Mouse (Mus musculus) erythroblast, embryonic 14.5 days (primary cell): Measurements from ENCODE around the gene Map3k3. TPM values are rescaled to one million over a fixed set of nuclear protein-coding genes. Genes with fewer than 3 reads are reported as not detected.
A peak's percentile ranks its signal among the peaks of the same experiment; 100 is the strongest.
"Not testable (repeated sequence)": the region's sequence is repeated elsewhere in the genome, so short reads cannot be mapped to it uniquely, and the experiment has no call there.

Experiments
- H3K27me3 ChIP-seq: 2 replicates; pipeline ENCODE4 v1.6.1; 2012; ENCODE audit warnings: inconsistent platforms; ENCODE audit not compliant: control insufficient read depth
- H3K36me3 ChIP-seq: 2 replicates; pipeline ENCODE4 v1.6.1; 2012; ENCODE audit warnings: mild to moderate bottlenecking, inconsistent platforms; ENCODE audit not compliant: control insufficient read depth
- H3K4me1 ChIP-seq: 2 replicates; pipeline ENCODE4 v1.6.1; 2012; ENCODE audit warnings: inconsistent platforms; ENCODE audit not compliant: control insufficient read depth
- H3K4me3 ChIP-seq: replicated peaks from 2 replicates; pipeline ENCODE3; 2012; ENCODE audit warnings: moderate library complexity, mild to moderate bottlenecking, inconsistent platforms
- H3K9me3 ChIP-seq: 2 replicates; pipeline ENCODE4 v1.6.1; 2012; ENCODE audit warnings: low read length, inconsistent platforms, mixed read lengths; ENCODE audit not compliant: control insufficient read depth
- GATA1 ChIP-seq: IDR thresholded peaks from 2 replicates; pipeline ENCODE4 v1.6.1; 2012; ENCODE audit warnings: low read length, inconsistent platforms, mixed read lengths
- TAL1 ChIP-seq: IDR thresholded peaks from 3 replicates; pipeline ENCODE4 v1.6.1; 2012; ENCODE audit warnings: low read length, inconsistent platforms, mixed read lengths
- polyA plus RNA-seq: library from polyadenylated mRNA; stranded (reverse); fragments of >175 nt; gene quantifications from 2 replicates; pipeline ENCODE4 v1.2.3, GENCODE M21; 2012

The Map3k3 gene
- polyA plus RNA-seq, 1 experiment: 0.05 TPM

GRCm38 (mm10) chr11:106194155-106194541, 109.7 kb downstream of the Map3k3 start:
- H3K4me1 ChIP-seq: peaks cover 50% of the 10 kb centered on the region
- H3K36me3 ChIP-seq: peaks cover 30% of the 10 kb centered on the region
- H3K9me3 ChIP-seq: no peaks in the 10 kb centered on the region
- peak overlapping the region; percentile 84 for H3K4me3 ChIP-seq
- TF ChIP-seq TAL1 (no peak), GATA1 (no peak)
- no peaks in the 10 kb centered on the region for H3K27me3 ChIP-seq

- peaks cover 35% of the 10 kb centered on the region for H3K36me3 ChIP-seq
Observed at GRCm38 (mm10) chr11:106194891-106195290, 110.5 kb downstream of the Map3k3 start.

GRCm38 (mm10) chr11:106195341-106195740, 110.9 kb downstream of the Map3k3 start:
- Histone ChIP-seq H3K4me3 (no peak overlapping the region), H3K4me1 (peaks cover 49% of the 10 kb centered on the region), H3K36me3 (peaks cover 39% of the 10 kb centered on the region), H3K27me3 (no peaks in the 10 kb centered on the region), H3K9me3 (no peaks in the 10 kb centered on the region)
- TF ChIP-seq TAL1: no peak

More at GRCm38 (mm10) chr11:106194891-106195290, 110.5 kb downstream of the Map3k3 start:
- no peak for TF ChIP-seq TAL1
- TF ChIP-seq GATA1: no peak
- no peak overlapping the region for H3K4me3 ChIP-seq
- no peaks in the 10 kb centered on the region for H3K27me3 ChIP-seq
- peaks cover 50% of the 10 kb centered on the region for H3K4me1 ChIP-seq
- H3K9me3 ChIP-seq: no peaks in the 10 kb centered on the region

- no peaks in the 10 kb centered on the region for H3K27me3 ChIP-seq
- peaks cover 41% of the 10 kb centered on the region for H3K4me1 ChIP-seq
- TF ChIP-seq TAL1 (no peak), GATA1 (no peak)
- no peaks in the 10 kb centered on the region for H3K9me3 ChIP-seq
- no peak overlapping the region for H3K4me3 ChIP-seq
- H3K36me3 ChIP-seq: peaks cover 66% of the 10 kb centered on the region
Observed at GRCm38 (mm10) chr11:106198277-106198676, 113.9 kb downstream of the Map3k3 start.

- not testable (repeated sequence) for H3K9me3 ChIP-seq, H3K27me3 ChIP-seq, H3K4me3 ChIP-seq
- peaks cover 83% of the 10 kb centered on the region for H3K36me3 ChIP-seq
- peaks cover 28% of the 10 kb centered on the region for H3K4me1 ChIP-seq
Observed at GRCm38 (mm10) chr11:106199997-106200396, 115.6 kb downstream of the Map3k3 start.

- Histone ChIP-seq H3K27me3 (no peaks in the 10 kb centered on the region), H3K9me3 (no peaks in the 10 kb centered on the region), H3K36me3 (peaks cover 90% of the 10 kb centered on the region), H3K4me3 (no peak overlapping the region), H3K4me1 (peaks cover 25% of the 10 kb centered on the region)
- TF ChIP-seq TAL1: no peak
- no peak for TF ChIP-seq GATA1
Observed at GRCm38 (mm10) chr11:106200756-106201155, 116.3 kb downstream of the Map3k3 start.

GRCm38 (mm10) chr11:106201337-106202122, 117.1 kb downstream of the Map3k3 start:
- Histone ChIP-seq H3K9me3 (no peaks in the 10 kb centered on the region), H3K36me3 (peaks cover 90% of the 10 kb centered on the region), H3K4me1 (peaks cover 25% of the 10 kb centered on the region), H3K4me3 (no peak overlapping the region), H3K27me3 (no peaks in the 10 kb centered on the region)
- TF ChIP-seq GATA1 (no peak), TAL1 (no peak)

- no peak within 1 kb of the TSS for H3K4me3 ChIP-seq
- peaks cover 90% of the 10 kb centered on the region for H3K36me3 ChIP-seq
- no peaks in the 10 kb centered on the region for H3K27me3 ChIP-seq
- peaks cover 25% of the 10 kb centered on the region for H3K4me1 ChIP-seq
- H3K9me3 ChIP-seq: no peaks in the 10 kb centered on the region
- TF ChIP-seq TAL1 (no peak), GATA1 (no peak)
Observed at GRCm38 (mm10) chr11:106202123-106202465, 117.7 kb downstream of the Map3k3 start, which contains the start of gene Strada. Gene Strada (minus strand): TSS chr11:106202168.

Other genes with a start within 250 kb of the Map3k3 start
- gene Cyb561, start 131.3 kb upstream of the Map3k3 start, polyA plus RNA-seq: 0.02 and 0.07 TPM in 2 replicates
- not detected in 2 replicates for gene Ace, start 116.7 kb upstream of the Map3k3 start, polyA plus RNA-seq
- gene Ace3, start 89.9 kb upstream of the Map3k3 start, polyA plus RNA-seq: not detected in 2 replicates
- not detected in 2 replicates for gene Kcnh6, start 76.5 kb upstream of the Map3k3 start, polyA plus RNA-seq
- gene Dcaf7, start 47.7 kb upstream of the Map3k3 start, polyA plus RNA-seq: 0.91 and 0.92 TPM in 2 replicates
- gene Taco1, start 18.6 kb upstream of the Map3k3 start, polyA plus RNA-seq: 0.49 and 0.57 TPM in 2 replicates
- gene Gm10840, start 76.2 kb downstream of the Map3k3 start, polyA plus RNA-seq: not detected in 2 replicates
- gene Limd2, start 76.2 kb downstream of the Map3k3 start, polyA plus RNA-seq: 0.93 and 0.94 TPM in 2 replicates
- 2.6 and 3.1 TPM in 2 replicates for gene Strada, start 117.6 kb downstream of the Map3k3 start, polyA plus RNA-seq
- 0.17 and 0.20 TPM in 2 replicates for gene Ccdc47, start 131.7 kb downstream of the Map3k3 start, polyA plus RNA-seq
- gene Ddx42, start 132.3 kb downstream of the Map3k3 start, polyA plus RNA-seq: 1.4 and 1.5 TPM in 2 replicates
- 0.49 and 0.56 TPM in 2 replicates for gene Ftsj3, start 171.5 kb downstream of the Map3k3 start, polyA plus RNA-seq
- gene Psmc5, start 171.5 kb downstream of the Map3k3 start, polyA plus RNA-seq: 3.8 and 5.2 TPM in 2 replicates
- 6.5 and 7.7 TPM in 2 replicates for gene Smarcd2, start 188.4 kb downstream of the Map3k3 start, polyA plus RNA-seq
- gene Tcam1, start 192.1 kb downstream of the Map3k3 start, polyA plus RNA-seq: not detected in 2 replicates
- not detected in 2 replicates for gene Gh, start 217.3 kb downstream of the Map3k3 start, polyA plus RNA-seq
- gene Cd79b, start 230.1 kb downstream of the Map3k3 start, polyA plus RNA-seq: 0.03 and 0.08 TPM in 2 replicates